Mouse (Mus musculus): ENCODE results near the gene Sncg. TPM values are rescaled to one million over a fixed set of nuclear protein-coding genes. Genes with fewer than 3 reads are reported as not detected.
A peak's percentile ranks its signal among the peaks of the same experiment; 100 is the strongest.

The Sncg gene
- total and polyA plus RNA-seq, 2 experiments from 2014 or later = 0.31 to 0.92 TPM

DNA sequence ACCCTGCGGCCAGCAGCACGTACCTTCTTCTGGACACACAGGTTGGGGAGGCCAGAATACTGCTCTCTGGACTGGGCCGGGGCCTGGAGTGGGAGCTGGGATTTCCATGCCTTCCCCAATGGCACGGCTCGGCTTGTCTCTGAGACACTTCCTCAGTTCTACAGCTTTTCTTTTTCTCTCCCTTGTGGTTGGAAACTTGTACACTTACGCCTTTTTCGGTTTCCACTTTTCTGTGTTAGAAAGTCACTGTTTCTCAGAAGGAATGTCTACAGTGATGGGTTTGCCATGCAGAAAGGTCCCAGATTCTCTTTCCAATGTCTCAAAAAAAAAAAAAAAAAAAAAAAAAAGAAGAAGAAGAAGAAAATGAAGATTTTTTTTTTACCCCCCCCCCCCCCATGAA lies 28.8 kb upstream of the Sncg start:
- DNase-seq (ENCODE audit: low spot score) (no peak), ATAC-seq (ENCODE audit: insufficient read depth, low read depth) (no peak)
- TF ChIP-seq CTCF (IDR thresholded peaks at IDR 0.05; ENCODE audit: low read depth) = no peak
- no peak for TF ChIP-seq EP300 (IDR thresholded peaks at IDR 0.05; ENCODE audit: low read depth)
- Histone ChIP-seq H3K4me2 (ENCODE audit: low read depth, low read length) (no peak overlapping the region), H3K27me3 (ENCODE audit: control insufficient read depth, insufficient read depth, low read length) (no peaks in the 10 kb centered on the region), H3K27ac (ENCODE audit: low read depth) (peak overlapping the region; percentile 32; the same call in 1 of the 2 replicates), H3K9ac (replicated peaks; ENCODE audit: low read depth, low read length) (no peak overlapping the region), H3K36me3 (replicated peaks; ENCODE audit: control insufficient read depth, insufficient read depth, low read length) (peaks cover 56% of the 10 kb centered on the region), H3K9me3 (replicated peaks; ENCODE audit: control insufficient read depth, low read length) (no peaks in the 10 kb centered on the region), H3K4me3 (ENCODE audit: low read depth, low read length) (no peak overlapping the region), H3K4me1 (ENCODE audit: control insufficient read depth, insufficient read depth) (no peaks in the 10 kb centered on the region)
- 96% methylated on average over 7 of the region's 7 CpGs for WGBS

DNA sequence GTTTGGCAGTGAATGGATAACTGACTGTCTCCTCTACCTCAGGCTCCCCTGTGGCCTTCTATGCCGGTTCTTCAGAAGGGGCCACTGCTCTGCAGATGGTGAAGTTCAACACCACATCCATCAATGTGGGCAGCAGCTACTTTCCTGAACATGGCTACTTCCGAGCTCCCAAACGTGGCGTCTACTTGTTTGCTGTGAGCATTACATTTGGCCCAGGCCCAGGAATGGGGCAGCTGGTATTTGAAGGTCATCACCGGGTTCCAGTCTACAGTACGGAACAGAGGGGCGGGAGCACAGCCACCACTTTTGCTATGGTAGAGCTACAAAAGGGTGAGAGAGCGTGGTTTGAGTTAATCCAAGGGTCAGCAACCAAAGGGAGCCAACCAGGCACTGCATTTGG lies 28.3 kb upstream of the Sncg start:
- Histone ChIP-seq H3K9ac (replicated peaks; ENCODE audit: low read depth, low read length) (no peak overlapping the region), H3K4me1 (ENCODE audit: control insufficient read depth, insufficient read depth) (no peaks in the 10 kb centered on the region), H3K27me3 (ENCODE audit: control insufficient read depth, insufficient read depth, low read length) (no peaks in the 10 kb centered on the region), H3K27ac (ENCODE audit: low read depth) (peak overlapping the region; percentile 32; the same call in 1 of the 2 replicates), H3K9me3 (replicated peaks; ENCODE audit: control insufficient read depth, low read length) (no peaks in the 10 kb centered on the region), H3K4me2 (ENCODE audit: low read depth, low read length) (no peak overlapping the region), H3K4me3 (ENCODE audit: low read depth, low read length) (no peak overlapping the region), H3K36me3 (replicated peaks; ENCODE audit: control insufficient read depth, insufficient read depth, low read length) (peaks cover 52% of the 10 kb centered on the region)
- 31% methylated on average over 8 of the region's 8 CpGs for WGBS
- TF ChIP-seq EP300 (IDR thresholded peaks at IDR 0.05; ENCODE audit: low read depth) (no peak), CTCF (IDR thresholded peaks at IDR 0.05; ENCODE audit: low read depth) (no peak)
- DNase-seq (ENCODE audit: low spot score) (peak; percentile 46), ATAC-seq (ENCODE audit: insufficient read depth, low read depth) (peak; percentile 64)

GRCm38 (mm10) chr14:34401135-34401534 lies 26.5 kb upstream of the Sncg start:
- no peak overlapping the region for H3K4me3 ChIP-seq (ENCODE audit: low read depth, low read length)
- H3K36me3 ChIP-seq (replicated peaks; ENCODE audit: control insufficient read depth, insufficient read depth, low read length) = peaks cover 38% of the 10 kb centered on the region
- no peak for ATAC-seq (ENCODE audit: insufficient read depth, low read depth)
- TF ChIP-seq EP300 (IDR thresholded peaks at IDR 0.05; ENCODE audit: low read depth) (no peak), CTCF (IDR thresholded peaks at IDR 0.05; ENCODE audit: low read depth) (peak; percentile 97)
- no peaks in the 10 kb centered on the region for H3K4me1 ChIP-seq (ENCODE audit: control insufficient read depth, insufficient read depth)
- H3K9ac ChIP-seq (replicated peaks; ENCODE audit: low read depth, low read length) = no peak overlapping the region
- H3K27ac ChIP-seq (ENCODE audit: low read depth) = no peak overlapping the region
- no peaks in the 10 kb centered on the region for H3K27me3 ChIP-seq (ENCODE audit: control insufficient read depth, insufficient read depth, low read length)
- H3K4me2 ChIP-seq (ENCODE audit: low read depth, low read length) = no peak overlapping the region
- WGBS = 47% methylated on average over 6 of the region's 6 CpGs
- H3K9me3 ChIP-seq (replicated peaks; ENCODE audit: control insufficient read depth, low read length) = no peaks in the 10 kb centered on the region
- DNase-seq (ENCODE audit: low spot score) = peak; percentile 60

DNA sequence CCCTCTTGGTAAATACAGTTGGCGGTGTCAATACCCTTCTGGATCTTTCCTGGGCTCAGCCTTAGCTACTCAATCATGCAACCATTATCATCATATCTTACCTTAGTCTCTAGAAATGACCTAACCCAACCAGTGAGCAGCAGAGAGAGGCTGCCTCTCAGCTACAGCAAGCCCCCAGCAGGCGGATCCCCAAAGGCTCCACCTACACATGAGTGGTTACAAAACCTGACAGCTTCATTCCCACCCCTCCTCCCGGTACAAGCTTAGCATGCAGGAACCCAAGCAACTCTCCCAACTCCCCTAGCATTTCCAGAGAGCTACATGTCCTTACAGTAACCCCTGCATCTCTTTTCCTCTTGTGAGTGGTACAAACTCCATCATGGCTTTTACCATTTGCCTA lies 25.4 kb upstream of the Sncg start:
- WGBS = 88% methylated on average over 3 of the region's 3 CpGs
- H3K27ac ChIP-seq (ENCODE audit: low read depth) = no peak overlapping the region
- ATAC-seq (ENCODE audit: insufficient read depth, low read depth) (no peak), DNase-seq (ENCODE audit: low spot score) (no peak)
- no peak overlapping the region for H3K4me3 ChIP-seq (ENCODE audit: low read depth, low read length)
- TF ChIP-seq EP300 (IDR thresholded peaks at IDR 0.05; ENCODE audit: low read depth) (no peak), CTCF (IDR thresholded peaks at IDR 0.05; ENCODE audit: low read depth) (no peak)
- no peaks in the 10 kb centered on the region for H3K9me3 ChIP-seq (replicated peaks; ENCODE audit: control insufficient read depth, low read length)
- peaks cover 27% of the 10 kb centered on the region for H3K36me3 ChIP-seq (replicated peaks; ENCODE audit: control insufficient read depth, insufficient read depth, low read length)
- no peak overlapping the region for H3K4me2 ChIP-seq (ENCODE audit: low read depth, low read length)
- no peaks in the 10 kb centered on the region for H3K4me1 ChIP-seq (ENCODE audit: control insufficient read depth, insufficient read depth)
- no peaks in the 10 kb centered on the region for H3K27me3 ChIP-seq (ENCODE audit: control insufficient read depth, insufficient read depth, low read length)
- H3K9ac ChIP-seq (replicated peaks; ENCODE audit: low read depth, low read length) = no peak overlapping the region

DNA sequence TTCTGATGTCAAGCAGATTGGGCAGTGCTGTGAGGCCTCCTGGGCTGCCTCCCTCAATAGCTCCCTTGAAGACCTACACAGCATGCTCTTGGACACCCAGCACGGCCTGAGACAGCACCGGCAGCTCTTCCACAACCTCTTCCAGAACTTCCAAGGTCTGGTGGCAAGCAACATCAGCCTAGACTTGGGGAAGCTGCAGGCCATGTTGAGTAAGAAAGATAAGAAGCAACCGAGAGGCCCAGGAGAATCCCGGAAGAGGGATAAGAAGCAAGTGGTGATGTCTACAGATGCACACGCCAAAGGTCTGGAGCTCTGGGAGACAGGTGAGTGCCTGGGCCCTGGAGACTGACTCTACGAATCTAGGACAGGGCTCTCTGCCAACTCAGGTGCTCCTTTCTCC lies 24.7 kb upstream of the Sncg start:
- 83% methylated on average over 6 of the region's 6 CpGs for WGBS
- Histone ChIP-seq H3K4me3 (ENCODE audit: low read depth, low read length) (no peak overlapping the region), H3K27me3 (ENCODE audit: control insufficient read depth, insufficient read depth, low read length) (no peaks in the 10 kb centered on the region), H3K9me3 (replicated peaks; ENCODE audit: control insufficient read depth, low read length) (no peaks in the 10 kb centered on the region), H3K9ac (replicated peaks; ENCODE audit: low read depth, low read length) (no peak overlapping the region), H3K36me3 (replicated peaks; ENCODE audit: control insufficient read depth, insufficient read depth, low read length) (peaks cover 20% of the 10 kb centered on the region), H3K27ac (ENCODE audit: low read depth) (no peak overlapping the region), H3K4me1 (ENCODE audit: control insufficient read depth, insufficient read depth) (no peaks in the 10 kb centered on the region), H3K4me2 (ENCODE audit: low read depth, low read length) (no peak overlapping the region)
- TF ChIP-seq CTCF (IDR thresholded peaks at IDR 0.05; ENCODE audit: low read depth) (no peak), EP300 (IDR thresholded peaks at IDR 0.05; ENCODE audit: low read depth) (no peak)
- ATAC-seq (ENCODE audit: insufficient read depth, low read depth) (no peak), DNase-seq (ENCODE audit: low spot score) (no peak)

DNA sequence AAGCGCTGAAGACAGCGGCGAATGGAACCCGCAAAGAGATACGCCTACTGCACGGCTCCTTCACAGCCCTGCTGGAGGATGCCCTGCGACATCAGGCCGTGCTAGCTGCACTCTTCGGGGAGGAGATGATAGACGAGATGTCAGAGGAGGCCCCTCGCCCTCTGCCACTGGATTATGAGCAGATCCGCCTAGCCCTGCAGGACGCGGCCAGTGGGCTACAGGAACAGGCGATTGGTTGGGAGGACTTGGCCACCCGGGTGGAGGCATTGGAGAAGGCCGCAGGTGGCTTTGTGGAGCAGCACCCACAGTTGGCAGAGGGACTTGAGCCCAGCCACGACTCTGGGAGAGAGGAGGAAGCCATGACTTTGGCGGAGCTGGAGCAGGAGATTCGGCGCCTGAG lies 24.3 kb upstream of the Sncg start:
- ATAC-seq (ENCODE audit: insufficient read depth, low read depth) = no peak
- no peak for DNase-seq (ENCODE audit: low spot score)
- WGBS = 89% methylated on average over 21 of the region's 21 CpGs
- Histone ChIP-seq H3K27me3 (ENCODE audit: control insufficient read depth, insufficient read depth, low read length) (no peaks in the 10 kb centered on the region), H3K4me2 (ENCODE audit: low read depth, low read length) (no peak overlapping the region), H3K27ac (ENCODE audit: low read depth) (no peak overlapping the region), H3K36me3 (replicated peaks; ENCODE audit: control insufficient read depth, insufficient read depth, low read length) (peaks cover 16% of the 10 kb centered on the region), H3K4me3 (ENCODE audit: low read depth, low read length) (no peak overlapping the region), H3K9me3 (replicated peaks; ENCODE audit: control insufficient read depth, low read length) (no peaks in the 10 kb centered on the region), H3K4me1 (ENCODE audit: control insufficient read depth, insufficient read depth) (no peaks in the 10 kb centered on the region), H3K9ac (replicated peaks; ENCODE audit: low read depth, low read length) (no peak overlapping the region)
- TF ChIP-seq CTCF (IDR thresholded peaks at IDR 0.05; ENCODE audit: low read depth) (no peak), EP300 (IDR thresholded peaks at IDR 0.05; ENCODE audit: low read depth) (no peak)

Data from heart, postnatal 0 days (tissue).